Mouse (Mus musculus) small intestine, adult 2 months (tissue): ENCODE results near the gene H2-Aa. TPM values are rescaled to one million over a fixed set of nuclear protein-coding genes. Genes with fewer than 3 reads are reported as not detected.

ENCODE experiments used
- H3K27ac ChIP-seq: fragments of 200-500 bp; 2 replicates; pipeline ENCODE4 v1.5.1; 2012; ENCODE audit warnings: low read depth, low read length, control low read depth, inconsistent platforms; ENCODE audit not compliant: insufficient read depth
- H3K27me3 ChIP-seq: fragments of 200-500 bp; 2 replicates; pipeline ENCODE4 v1.6.1; 2012; ENCODE audit warnings: mild to moderate bottlenecking, moderate library complexity, low read length, inconsistent platforms; ENCODE audit not compliant: control insufficient read depth, insufficient read depth
- H3K36me3 ChIP-seq: fragments of 200-500 bp; 2 replicates; pipeline ENCODE4 v1.6.1; 2012; ENCODE audit warnings: mild to moderate bottlenecking, low read length, control low read depth, inconsistent platforms; ENCODE audit not compliant: control insufficient read depth, insufficient read depth
- H3K4me1 ChIP-seq: fragments of 200-500 bp; 2 replicates; pipeline ENCODE4 v1.6.1; 2012; ENCODE audit warnings: low read length, inconsistent platforms, mixed read lengths; ENCODE audit not compliant: control insufficient read depth, insufficient read depth, insufficient read length
- H3K4me3 ChIP-seq: fragments of 200-500 bp; 2 replicates; pipeline ENCODE4 v1.5.1; 2012; ENCODE audit warnings: low read depth, mild to moderate bottlenecking, control low read depth, inconsistent platforms, low read length, moderate library complexity
- CTCF ChIP-seq: fragments of 200-500 bp; IDR thresholded peaks from 2 replicates; pipeline ENCODE4 v1.5.1; 2012; ENCODE audit warnings: low read depth, mild to moderate bottlenecking, control low read depth, inconsistent platforms, low read length, moderate library complexity, mixed read lengths; ENCODE audit not compliant: insufficient replicate concordance, insufficient read length; ENCODE audit errors: extremely low read depth
- POLR2A ChIP-seq: fragments of 200-500 bp; IDR thresholded peaks from 2 replicates; pipeline ENCODE4 v1.6.1; 2012; ENCODE audit warnings: low read depth, mild to moderate bottlenecking, control low read depth, inconsistent platforms, low read length, moderate library complexity
- WGBS: fragments of 180-500 bp; shearing (Covaris S2); methylation state at CpG from one replicate; pipeline ENCODE4 v1.1.7; 2018; 5-methylcytosine and 5-hydroxymethylcytosine counted together
- polyA plus RNA-seq: library from polyadenylated mRNA; depleted of rRNA; stranded (reverse); fragments of >200 nt; gene quantifications from 2 replicates; pipeline ENCODE4 v1.2.3, GENCODE M21; 2012; rRNA removed

H2-Aa gene
- 155 and 792 TPM in 2 replicates for polyA plus RNA-seq

GRCm38 (mm10) chr17:34287648-34288047, at the start of gene H2-Aa:
TSS of gene H2-Aa (minus strand) at chr17:34287823.
- Histone ChIP-seq H3K27ac (peak within 1 kb of the TSS; percentile 84), H3K36me3 (peaks cover 14% of the 10 kb centered on the region), H3K4me1 (peaks cover 3% of the 10 kb centered on the region; the same call in 1 of the 2 replicates), H3K4me3 (peak within 1 kb of the TSS; percentile 79), H3K27me3 (no peaks in the 10 kb centered on the region)
- TF ChIP-seq CTCF, result no peak
- TF ChIP-seq POLR2A, result peak; percentile 73; the same call in 1 of the 2 replicates
- WGBS, result 16% methylated on average over 8 of the region's 8 CpGs

DNA sequence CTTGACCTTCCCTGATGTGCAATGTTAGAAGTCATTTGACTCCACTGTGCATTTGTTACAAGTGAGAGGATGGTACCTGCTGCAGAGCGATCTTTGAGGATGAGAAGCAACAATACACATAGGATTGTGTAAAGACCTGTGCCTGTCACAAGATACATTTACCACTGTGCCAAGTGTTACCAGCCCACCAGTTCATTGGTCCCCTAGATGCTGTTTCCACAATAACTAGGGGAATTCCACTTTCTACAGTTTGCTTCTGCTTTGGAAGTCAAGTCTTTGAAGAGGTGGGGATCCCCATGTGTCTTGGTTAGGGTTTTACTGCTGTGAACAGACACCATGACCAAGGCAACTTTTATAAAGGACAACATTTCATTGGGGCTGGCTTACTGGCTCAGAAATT, 43.6 kb upstream of the H2-Aa start:
- H3K36me3 ChIP-seq, result no peaks in the 10 kb centered on the region
- H3K4me3 ChIP-seq, result no peak overlapping the region
- 95% methylated on average over 1 of the region's 1 CpGs for WGBS
- no peaks in the 10 kb centered on the region for H3K4me1 ChIP-seq
- TF ChIP-seq POLR2A (no peak), CTCF (no peak)
- no peaks in the 10 kb centered on the region for H3K27me3 ChIP-seq
- no peak overlapping the region for H3K27ac ChIP-seq

GRCm38 (mm10) chr17:34329807-34330206, 42.2 kb upstream of the H2-Aa start:
- H3K4me1 ChIP-seq, result no peaks in the 10 kb centered on the region
- TF ChIP-seq CTCF (no peak), POLR2A (no peak)
- no peaks in the 10 kb centered on the region for H3K36me3 ChIP-seq
- no peaks in the 10 kb centered on the region for H3K27me3 ChIP-seq
- WGBS, result 72% methylated on average over 2 of the region's 2 CpGs
- no peak overlapping the region for H3K27ac ChIP-seq
- no peak overlapping the region for H3K4me3 ChIP-seq

DNA sequence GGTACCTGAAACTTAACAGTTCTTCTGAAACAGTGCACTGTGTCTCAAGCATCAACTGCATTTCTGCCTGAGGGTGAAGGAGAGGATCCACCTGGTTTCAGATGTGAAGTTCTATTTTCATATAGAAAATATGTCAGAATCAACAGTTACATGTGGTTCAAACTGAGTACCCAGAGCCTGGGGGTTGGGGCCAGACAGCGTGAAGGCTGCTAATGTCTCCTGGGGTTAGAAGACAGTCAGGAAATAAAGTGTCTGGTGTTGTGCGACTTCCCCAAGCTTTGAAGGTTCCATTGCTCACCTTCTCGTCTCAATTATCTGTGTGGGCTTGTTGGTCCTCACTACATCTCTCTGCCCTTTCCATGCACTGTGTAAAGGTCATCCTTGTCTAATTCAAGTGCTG, 38.8 kb upstream of the H2-Aa start:
- no peaks in the 10 kb centered on the region for H3K4me1 ChIP-seq
- no peak overlapping the region for H3K4me3 ChIP-seq
- 74% methylated on average over 3 of the region's 3 CpGs for WGBS
- no peak overlapping the region for H3K27ac ChIP-seq
- no peak for TF ChIP-seq POLR2A
- TF ChIP-seq CTCF, result no peak
- no peaks in the 10 kb centered on the region for H3K36me3 ChIP-seq
- H3K27me3 ChIP-seq, result no peaks in the 10 kb centered on the region

DNA sequence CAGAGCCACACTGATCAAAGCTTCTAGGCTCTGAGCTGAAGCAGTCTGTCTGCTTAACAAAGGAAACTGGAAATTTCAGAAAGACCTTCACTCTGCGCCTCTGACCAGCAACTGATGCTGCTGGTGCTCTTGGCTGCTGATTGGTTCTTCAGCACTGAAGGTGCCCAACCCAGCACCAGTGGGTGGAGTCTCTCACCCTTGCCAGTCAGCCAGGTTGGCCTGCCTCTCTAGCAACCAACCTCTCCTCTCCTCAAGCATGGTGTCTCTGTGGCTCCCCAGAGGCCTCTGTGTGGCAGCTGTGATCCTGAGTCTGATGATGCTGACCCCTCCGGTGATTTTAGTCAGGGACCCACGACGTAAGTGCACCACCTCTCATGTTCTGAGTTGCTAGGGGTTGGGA, 37.8 kb upstream of the H2-Aa start, which contains the start of gene H2-Eb2:
Gene H2-Eb2 (plus strand): TSS at position 230 of the 400 bp plus-strand sequence.
- WGBS, result 58% methylated on average over 4 of the region's 4 CpGs
- 0 out of 2 replicates have a peak within 1 kb of the TSS, but pooled peaks have one; percentile 7 for H3K4me3 ChIP-seq
- no peak for TF ChIP-seq CTCF
- no peak for TF ChIP-seq POLR2A
- no peak within 1 kb of the TSS for H3K27ac ChIP-seq
- no peaks in the 10 kb centered on the region for H3K27me3 ChIP-seq
- H3K36me3 ChIP-seq, result no peaks in the 10 kb centered on the region
- no peaks in the 10 kb centered on the region for H3K4me1 ChIP-seq

DNA sequence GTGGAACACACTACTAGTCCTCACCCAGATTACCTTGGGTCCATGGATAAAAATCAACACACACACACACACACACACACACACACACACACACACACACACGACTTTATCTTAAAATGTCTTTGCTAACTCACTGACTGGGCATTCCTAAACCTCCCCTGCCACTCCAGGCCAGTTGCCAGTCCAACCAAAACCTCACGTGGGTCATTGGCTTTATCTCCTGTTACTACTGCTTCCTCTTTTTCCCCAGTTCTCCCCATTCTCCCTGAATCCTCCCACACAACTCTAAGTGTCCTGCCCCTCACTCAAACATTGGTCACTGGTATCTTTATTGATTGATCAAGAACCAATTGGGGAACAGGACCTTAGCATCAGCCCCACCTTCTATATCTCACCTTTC, 29.7 kb upstream of the H2-Aa start:
- no peaks in the 10 kb centered on the region for H3K27me3 ChIP-seq
- TF ChIP-seq POLR2A, result no peak
- no peak for TF ChIP-seq CTCF
- peaks cover 25% of the 10 kb centered on the region for H3K36me3 ChIP-seq
- H3K4me3 ChIP-seq, result no peak overlapping the region
- no peak overlapping the region for H3K27ac ChIP-seq
- WGBS, result 23% methylated on average over 2 of the region's 2 CpGs
- no peaks in the 10 kb centered on the region for H3K4me1 ChIP-seq

GRCm38 (mm10) chr17:34316697-34317096, 29.1 kb upstream of the H2-Aa start:
- no peak overlapping the region for H3K27ac ChIP-seq
- H3K4me1 ChIP-seq, result no peaks in the 10 kb centered on the region; the same call in 1 of the 2 replicates
- H3K36me3 ChIP-seq, result peaks cover 25% of the 10 kb centered on the region
- TF ChIP-seq POLR2A (no peak), CTCF (no peak)
- no peak overlapping the region for H3K4me3 ChIP-seq
- no peaks in the 10 kb centered on the region for H3K27me3 ChIP-seq
- WGBS, result 84% methylated on average over 2 of the region's 2 CpGs
